Mouse (Mus musculus): ENCODE data around the gene Kctd18.
A peak's percentile ranks its signal among the peaks of the same experiment; 100 is the strongest.

The Kctd18 gene

GRCm38 (mm10) chr1:57991277-57991676, 27.5 kb downstream of the Kctd18 start:
- DNase-seq (ENCODE audit: low read depth, low spot score), result no peak

GRCm38 (mm10) chr1:57989052-57989600, 29.6 kb downstream of the Kctd18 start:
- no peak for DNase-seq (ENCODE audit: low read depth, low spot score)

GRCm38 (mm10) chr1:57976860-57977259, 41.9 kb downstream of the Kctd18 start:
- DNase-seq (ENCODE audit: low read depth, low spot score), result no peak

GRCm38 (mm10) chr1:57971588-57971987, 47.2 kb downstream of the Kctd18 start:
- no peak for DNase-seq (ENCODE audit: low read depth, low spot score)

GRCm38 (mm10) chr1:57969327-57970271, 49.2 kb downstream of the Kctd18 start:
- peak; percentile 94 for DNase-seq (ENCODE audit: low read depth, low spot score)

GRCm38 (mm10) chr1:57955774-57956173, 63.0 kb downstream of the Kctd18 start:
- no peak for DNase-seq (ENCODE audit: low read depth, low spot score)

GRCm38 (mm10) chr1:57954376-57954765, 64.4 kb downstream of the Kctd18 start:
- no peak for DNase-seq (ENCODE audit: low read depth, low spot score)

GRCm38 (mm10) chr1:57953586-57954375, 65.0 kb downstream of the Kctd18 start:
- no peak for DNase-seq (ENCODE audit: low read depth, low spot score)

- DNase-seq (ENCODE audit: low read depth, low spot score), result no peak
Measured at GRCm38 (mm10) chr1:57952509-57952908, 66.2 kb downstream of the Kctd18 start.

- no peak for DNase-seq (ENCODE audit: low read depth, low spot score)
Measured at GRCm38 (mm10) chr1:57949716-57950115, 69.0 kb downstream of the Kctd18 start.

GRCm38 (mm10) chr1:57949195-57949594, 69.6 kb downstream of the Kctd18 start:
- peak; percentile 58 for DNase-seq (ENCODE audit: low read depth, low spot score)

- no peak for DNase-seq (ENCODE audit: low read depth, low spot score)
Measured at GRCm38 (mm10) chr1:57947552-57948347, 71.0 kb downstream of the Kctd18 start.

- no peak for DNase-seq (ENCODE audit: low read depth, low spot score)
Measured at GRCm38 (mm10) chr1:57942215-57942614, 76.5 kb downstream of the Kctd18 start.

GRCm38 (mm10) chr1:57941734-57942133, 77.0 kb downstream of the Kctd18 start:
- no peak for DNase-seq (ENCODE audit: low read depth, low spot score)

GRCm38 (mm10) chr1:57941095-57941494, 77.7 kb downstream of the Kctd18 start:
- DNase-seq (ENCODE audit: low read depth, low spot score), result no peak

- DNase-seq (ENCODE audit: low read depth, low spot score), result no peak
Measured at GRCm38 (mm10) chr1:57940691-57941090, 78.1 kb downstream of the Kctd18 start.

- DNase-seq (ENCODE audit: low read depth, low spot score), result peak; percentile 14
Measured at GRCm38 (mm10) chr1:57934287-57934686, 84.5 kb downstream of the Kctd18 start.

GRCm38 (mm10) chr1:57918567-57918966, 100.2 kb downstream of the Kctd18 start:
- no peak for DNase-seq (ENCODE audit: low read depth, low spot score)

GRCm38 (mm10) chr1:57917342-57917741, 101.4 kb downstream of the Kctd18 start:
- DNase-seq (ENCODE audit: low read depth, low spot score), result no peak

- no peak for DNase-seq (ENCODE audit: low read depth, low spot score)
Measured at GRCm38 (mm10) chr1:57911561-57911960, 107.2 kb downstream of the Kctd18 start.

GRCm38 (mm10) chr1:57906312-57906711, 112.4 kb downstream of the Kctd18 start:
- peak; percentile 26 for DNase-seq (ENCODE audit: low read depth, low spot score)
